Mouse (Mus musculus) layer of hippocampus, postnatal 36 days (tissue): ENCODE results near the gene Nacc1. TPM values are rescaled to one million over a fixed set of nuclear protein-coding genes. Genes with fewer than 3 reads are reported as not detected.

Experiments
- DNase-seq, 2 experiments: peaks; one replicate each; pipeline ENCODE4 v3.0.0; 2022
- total RNA-seq, 2 experiments: library from RNA; stranded (reverse); gene quantifications; 2 replicates each; pipeline ENCODE4 v1.2.3; 2021

Gene Nacc1
- total RNA-seq, 2 experiments from 2014 or later: 85.9 to 92.2 TPM

- no peak for DNase-seq
Measured at GRCm38 (mm10) chr8:84713381-84713780, 25.7 kb upstream of the Nacc1 start.

DNA sequence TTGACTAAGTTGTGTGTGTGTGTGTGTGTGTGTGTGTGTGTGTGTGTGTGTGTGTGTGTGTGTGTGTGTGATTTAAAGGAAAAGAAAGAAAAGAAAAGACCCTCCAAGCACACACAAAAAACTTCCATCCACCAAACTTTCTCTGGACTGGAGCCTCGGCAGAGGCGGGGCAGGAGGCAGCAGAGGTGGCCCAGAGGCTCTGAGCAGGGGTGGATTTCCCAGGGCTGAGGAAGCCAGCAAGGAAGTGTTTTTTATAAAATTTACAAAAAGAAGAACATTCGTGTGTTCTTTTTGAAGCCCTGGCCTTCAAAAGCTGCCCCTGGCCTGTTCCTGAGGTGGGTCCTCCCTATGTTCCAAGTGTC is 25.1 kb upstream of the Nacc1 start:
- DNase-seq: no peak

- no peak for DNase-seq
Measured at GRCm38 (mm10) chr8:84711933-84712758, 24.5 kb upstream of the Nacc1 start.

DNA sequence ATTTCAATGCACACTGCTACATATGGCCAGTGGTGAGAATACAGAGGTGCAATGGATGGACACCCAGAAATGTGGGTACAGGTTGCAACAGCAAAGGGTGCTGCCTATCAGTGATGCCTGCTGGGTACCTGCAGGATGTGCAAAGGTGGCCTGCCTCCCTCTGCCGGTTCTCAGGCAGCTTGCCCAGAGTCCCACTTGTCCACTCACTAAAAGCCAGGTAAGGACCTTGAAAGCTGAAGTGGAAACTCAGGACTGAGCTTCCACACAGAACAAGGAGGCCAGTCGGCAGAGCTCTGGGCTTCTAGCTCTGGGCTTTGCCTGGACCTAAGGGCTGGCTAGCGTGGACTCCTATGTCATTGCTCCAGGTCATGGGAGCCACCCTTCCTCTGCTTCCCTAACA is 23.6 kb upstream of the Nacc1 start:
- DNase-seq: no peak

DNA sequence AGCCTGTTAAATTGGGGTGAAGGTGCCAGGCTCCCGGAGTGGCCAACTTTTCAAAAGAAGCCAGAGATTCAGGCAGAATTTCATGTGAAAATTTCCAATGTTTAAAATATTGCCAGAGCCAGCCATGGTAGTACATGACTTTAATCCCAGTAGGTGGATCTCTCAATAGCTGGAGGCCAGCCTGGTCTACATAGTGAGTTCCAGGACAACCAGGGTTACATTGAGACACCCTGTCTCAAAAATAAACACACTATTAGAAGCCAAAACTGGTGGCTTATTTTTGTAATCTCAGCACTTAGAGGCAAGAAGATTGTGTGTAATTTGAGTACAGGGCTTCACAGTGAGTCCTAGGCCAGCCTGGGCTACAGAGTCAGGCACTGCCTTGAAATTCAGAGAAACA is 22.3 kb upstream of the Nacc1 start:
- no peak for DNase-seq

DNA sequence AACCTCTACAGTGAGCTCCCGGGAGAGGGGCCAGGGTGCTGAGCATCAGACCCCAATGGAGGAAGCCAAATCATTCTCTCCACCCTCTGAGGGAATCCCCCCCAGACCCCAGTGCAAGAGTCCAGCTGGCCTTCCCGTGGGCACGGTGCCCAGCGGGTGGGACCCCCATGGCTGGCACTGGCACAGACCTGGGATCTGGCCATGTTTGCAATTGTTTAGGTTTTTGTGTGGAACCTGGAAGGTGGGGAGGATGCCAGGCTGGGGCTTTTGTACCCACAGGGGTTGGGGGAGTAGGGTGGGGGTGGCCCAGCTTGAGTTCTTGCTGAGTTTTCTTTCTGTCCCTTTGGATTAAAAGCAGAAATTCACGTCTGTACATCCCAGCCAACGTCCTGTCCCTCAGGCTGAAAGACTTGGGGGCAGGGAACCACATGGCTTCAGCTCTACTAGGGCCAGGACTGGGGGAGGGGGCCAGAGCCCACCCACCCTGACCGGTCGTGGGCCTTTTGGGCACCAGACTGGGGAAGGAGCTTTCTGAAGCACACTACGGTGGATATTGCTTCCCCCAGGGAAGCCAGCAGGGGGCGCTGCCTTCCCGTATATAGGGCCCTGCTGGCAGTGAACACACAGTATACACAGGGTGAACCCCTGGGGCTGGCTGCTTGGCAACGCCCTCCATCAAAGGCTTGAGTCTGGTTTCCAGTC is 21.3 kb upstream of the Nacc1 start:
- peak; percentile 85 to 88 for DNase-seq

GRCm38 (mm10) chr8:84708071-84708541 is 20.4 kb upstream of the Nacc1 start:
- no peak for DNase-seq

GRCm38 (mm10) chr8:84707267-84707883 is 19.7 kb upstream of the Nacc1 start:
- no peak for DNase-seq

DNA sequence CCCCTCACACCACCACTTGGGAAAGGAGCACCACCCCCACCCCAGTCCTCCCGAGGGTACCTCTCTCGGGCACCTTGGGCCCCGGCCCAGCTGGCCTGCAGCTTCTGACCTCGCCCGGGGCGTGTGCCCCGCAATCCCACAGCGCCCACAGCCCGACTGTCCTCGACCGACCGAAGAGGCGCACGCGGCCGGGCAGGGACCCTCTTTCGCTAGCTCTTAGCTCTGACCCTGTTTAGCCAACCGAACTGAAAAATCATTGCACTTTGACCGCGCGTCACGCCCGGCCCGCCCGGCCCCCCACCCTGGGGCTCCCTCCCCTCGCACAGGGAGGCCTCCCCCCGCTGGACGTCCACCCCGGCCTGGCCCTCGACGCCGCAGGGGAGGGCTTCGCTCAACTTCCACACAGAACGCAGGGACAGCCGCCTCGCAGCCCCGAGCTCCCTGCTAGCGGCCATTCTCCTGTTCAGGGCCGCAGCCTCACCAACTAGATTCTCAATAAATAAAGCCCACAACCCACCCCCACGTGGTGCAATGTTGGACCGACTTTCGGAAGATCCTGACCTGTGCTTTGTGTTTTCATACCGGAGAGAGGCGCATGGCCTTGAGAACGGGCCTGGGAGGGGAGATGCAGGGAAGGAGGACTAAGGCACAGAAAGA is 19.1 kb upstream of the Nacc1 start:
- no peak for DNase-seq

DNA sequence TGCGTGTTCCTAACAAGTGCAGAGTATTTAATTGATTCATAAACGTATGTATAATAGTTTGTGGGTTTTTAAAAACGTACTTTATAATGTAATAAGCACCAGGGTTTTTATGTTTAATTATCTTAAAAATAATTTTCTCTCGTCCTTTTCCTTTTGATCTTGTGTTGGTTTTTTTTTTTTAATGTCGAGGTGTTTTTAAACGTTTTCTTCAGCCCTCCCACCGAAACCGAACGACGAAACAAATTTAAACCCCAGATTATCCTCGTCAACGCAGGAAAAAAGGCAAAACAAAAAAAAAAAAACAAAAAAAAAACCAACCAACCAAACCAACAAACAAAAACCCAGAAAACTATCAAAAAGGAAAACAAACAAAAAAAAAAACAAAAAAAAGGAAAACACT is 18.3 kb upstream of the Nacc1 start:
- DNase-seq: no peak

- DNase-seq: no peak
Measured at GRCm38 (mm10) chr8:84704867-84705831, 17.5 kb upstream of the Nacc1 start.

GRCm38 (mm10) chr8:84704356-84704755 is 16.7 kb upstream of the Nacc1 start:
- peak in 1 of 2 experiments; percentile 76 for DNase-seq

GRCm38 (mm10) chr8:84703466-84704249 is 16.0 kb upstream of the Nacc1 start:
- DNase-seq: no peak

- DNase-seq: no peak
Measured at GRCm38 (mm10) chr8:84702963-84703465, 15.4 kb upstream of the Nacc1 start.

GRCm38 (mm10) chr8:84702561-84702960 is 14.9 kb upstream of the Nacc1 start:
- no peak for DNase-seq

GRCm38 (mm10) chr8:84700941-84701911 is 13.6 kb upstream of the Nacc1 start, which contains the start of gene Lyl1:
Lyl1 (plus strand) TSS chr8:84701457.
- no peak for DNase-seq

GRCm38 (mm10) chr8:84700526-84700925 is 12.9 kb upstream of the Nacc1 start:
- DNase-seq: no peak

GRCm38 (mm10) chr8:84699861-84700322 is 12.2 kb upstream of the Nacc1 start:
- peak in 1 of 2 experiments; percentile 66 for DNase-seq

GRCm38 (mm10) chr8:84698929-84699401 is 11.3 kb upstream of the Nacc1 start:
- DNase-seq: no peak
